Mouse (Mus musculus): ENCODE measurements around the gene Plet1. TPM values are rescaled to one million over a fixed set of nuclear protein-coding genes. Genes with fewer than 3 reads are reported as not detected.
A peak's percentile ranks its signal among the peaks of the same experiment; 100 is the strongest.

Plet1 gene
- polyA plus RNA-seq, 1 experiment from 2014 or later = 0.16 TPM

DNA sequence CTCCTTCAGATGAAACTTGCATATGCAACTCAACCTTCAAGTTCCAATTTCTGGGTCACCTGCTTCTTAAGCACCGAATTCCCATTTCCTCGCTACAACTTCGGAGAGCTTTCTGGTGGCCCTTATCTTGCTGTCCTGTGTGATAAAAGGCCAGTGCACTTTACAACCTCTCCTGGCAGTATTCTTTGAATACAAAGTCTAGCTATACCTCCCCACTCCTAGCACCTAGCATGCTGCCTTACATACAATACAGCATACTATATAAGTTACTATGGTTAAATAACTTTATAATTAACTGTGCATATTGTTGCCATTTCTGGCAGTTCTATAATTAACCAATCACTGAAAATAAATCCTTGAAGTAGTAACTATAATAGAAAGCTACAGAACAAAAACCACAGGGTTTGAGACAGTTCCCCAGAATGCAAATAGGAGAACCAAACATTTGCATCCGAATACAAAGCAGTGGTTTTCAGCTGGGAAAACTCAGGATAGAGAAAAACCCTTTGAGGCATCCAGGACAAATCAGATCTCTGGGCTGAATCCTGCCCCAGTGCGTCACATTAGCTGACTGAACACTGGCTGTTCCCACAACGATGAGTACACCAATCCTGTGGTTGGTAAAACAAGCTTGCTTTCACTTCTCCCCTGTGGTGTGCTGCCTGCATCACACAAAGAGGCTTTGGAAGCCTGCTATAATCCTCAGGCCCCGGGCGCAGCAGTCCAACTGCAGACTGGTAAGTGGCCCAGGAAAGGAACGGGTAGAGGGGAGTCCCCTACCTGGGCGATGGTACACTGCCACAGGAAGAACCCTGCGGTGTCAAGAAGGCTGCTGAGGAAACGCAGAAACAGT, 60.1 kb downstream of the Plet1 start, which contains the start of gene Il18:
TSS of gene Il18 (plus strand) at position 587 of the 853 bp plus-strand sequence.
- Histone ChIP-seq H3K4me3 (replicated peaks) (no peak within 1 kb of the TSS), H3K9me3 (no peaks in the 10 kb centered on the region), H3K27ac (peak within 1 kb of the TSS; percentile 32; the same call in 1 of the 2 replicates), H3K36me3 (no peaks in the 10 kb centered on the region), H3K9ac (replicated peaks) (0 out of 2 replicates have a peak within 1 kb of the TSS, but pooled peaks have one; percentile 12), H3K27me3 (no peaks in the 10 kb centered on the region), H3K4me1 (replicated peaks) (no peaks in the 10 kb centered on the region), H3K4me2 (peak within 1 kb of the TSS; percentile 17)
- WGBS = 32% methylated on average over 12 of the region's 12 CpGs
- ATAC-seq (ENCODE audit: insufficient number of reproducible peaks, insufficient read depth, low FRiP score, low TSS enrichment, low read depth) = no peak

DNA sequence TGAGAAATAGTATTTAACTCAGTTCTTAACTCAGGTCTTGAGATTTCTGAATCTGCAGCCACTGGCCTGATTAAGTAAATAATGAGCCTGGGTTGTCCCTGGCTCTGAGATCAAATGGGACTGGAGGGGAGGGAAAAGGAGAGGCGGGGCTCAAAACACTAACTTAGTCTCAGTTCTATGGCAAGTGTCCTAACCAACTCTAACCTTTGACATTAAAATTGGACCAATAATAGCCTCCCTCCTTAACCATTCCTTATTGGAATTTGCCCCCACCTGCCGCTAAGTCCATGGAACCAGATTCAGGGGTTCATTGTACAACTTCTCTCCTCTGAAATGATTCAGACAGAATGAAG, 60.7 kb downstream of the Plet1 start, which contains the start of gene Bco2:
TSS of gene Bco2 (minus strand) at position 88 of the 353 bp plus-strand sequence.
- H3K4me2 ChIP-seq = peak within 1 kb of the TSS; percentile 17
- H3K36me3 ChIP-seq = no peaks in the 10 kb centered on the region
- H3K27ac ChIP-seq = peak within 1 kb of the TSS; percentile 32; the same call in 1 of the 2 replicates
- WGBS = 28% methylated on average over 2 of the region's 2 CpGs
- H3K4me3 ChIP-seq (replicated peaks) = no peak within 1 kb of the TSS
- no peak for ATAC-seq (ENCODE audit: insufficient number of reproducible peaks, insufficient read depth, low FRiP score, low TSS enrichment, low read depth)
- no peaks in the 10 kb centered on the region for H3K9me3 ChIP-seq
- H3K4me1 ChIP-seq (replicated peaks) = no peaks in the 10 kb centered on the region
- H3K27me3 ChIP-seq = no peaks in the 10 kb centered on the region
- H3K9ac ChIP-seq (replicated peaks) = 0 out of 2 replicates have a peak within 1 kb of the TSS, but pooled peaks have one; percentile 12

Other genes starting within 250 kb of the Plet1 start
- gene Rpl10-ps3, start 149.6 kb upstream of the Plet1 start, polyA plus RNA-seq (2016; fragmentation: Nextera tagmentation; extraction: Ambion mirVana) = 211 and 255 TPM in 2 replicates
- 79.0 and 79.6 TPM in 2 replicates for gene Pts, start 34.2 kb downstream of the Plet1 start, polyA plus RNA-seq (2016; fragmentation: Nextera tagmentation; extraction: Ambion mirVana)
- 0.59 and 2.2 TPM in 2 replicates for gene Il18, start 60.3 kb downstream of the Plet1 start, polyA plus RNA-seq (2016; fragmentation: Nextera tagmentation; extraction: Ambion mirVana)
- 0.26 and 0.63 TPM in 2 replicates for gene Bco2, start 60.7 kb downstream of the Plet1 start, polyA plus RNA-seq (2016; fragmentation: Nextera tagmentation; extraction: Ambion mirVana)
- not detected in 2 replicates for gene Tex12, start 66.8 kb downstream of the Plet1 start, polyA plus RNA-seq (2016; fragmentation: Nextera tagmentation; extraction: Ambion mirVana)
- gene Sdhd, start 109.3 kb downstream of the Plet1 start, polyA plus RNA-seq (2016; fragmentation: Nextera tagmentation; extraction: Ambion mirVana) = 259 and 268 TPM in 2 replicates
- gene Timm8b, start 109.4 kb downstream of the Plet1 start, polyA plus RNA-seq (2016; fragmentation: Nextera tagmentation; extraction: Ambion mirVana) = 323 and 341 TPM in 2 replicates
- gene Pih1d2, start 122.8 kb downstream of the Plet1 start, polyA plus RNA-seq (2016; fragmentation: Nextera tagmentation; extraction: Ambion mirVana) = 4.0 and 4.6 TPM in 2 replicates
- gene Nkapd1, start 122.9 kb downstream of the Plet1 start, polyA plus RNA-seq (2016; fragmentation: Nextera tagmentation; extraction: Ambion mirVana) = 28.6 and 32.0 TPM in 2 replicates
- gene Dlat, start 165.3 kb downstream of the Plet1 start, polyA plus RNA-seq (2016; fragmentation: Nextera tagmentation; extraction: Ambion mirVana) = 49.5 and 49.8 TPM in 2 replicates
- 29.5 and 30.4 TPM in 2 replicates for gene Dixdc1, start 245.0 kb downstream of the Plet1 start, polyA plus RNA-seq (2016; fragmentation: Nextera tagmentation; extraction: Ambion mirVana)